Mouse (Mus musculus): ENCODE measurements at regions not wholly inside any gene's neighbourhood (a gene's known extent, or its start where the extent isn't known, plus 50 kb on each side); places are given as distances from the start of the nearest gene placed in this dataset.

DNA sequence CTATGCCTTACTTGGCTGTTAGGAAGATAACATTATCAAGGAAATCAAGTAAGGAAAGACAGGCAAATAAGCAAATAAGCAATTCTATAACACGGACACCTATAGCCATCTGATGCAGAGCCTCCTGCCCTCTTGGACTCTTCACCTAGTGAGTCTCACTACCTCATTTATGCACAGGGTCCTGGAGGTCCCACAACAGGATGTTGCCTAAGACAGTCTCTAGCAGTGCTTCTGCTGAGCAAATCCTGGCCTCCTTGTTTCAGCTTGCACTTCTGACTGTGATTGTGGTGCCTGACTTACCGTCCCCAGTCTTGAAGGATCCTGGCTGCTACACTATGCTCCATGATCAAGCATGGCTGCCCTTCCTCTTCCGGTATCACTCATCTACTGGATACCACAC, 518.5 kb upstream of the Arid1b start:
- no peak for DNase-seq
- TF ChIP-seq POLR2A (IDR thresholded peaks at IDR 0.05; ENCODE audit: borderline replicate concordance, extremely low read depth, low read depth, low read length) = no peak
- no peak for TF ChIP-seq CTCF (IDR thresholded peaks at IDR 0.05; ENCODE audit: insufficient read depth, low read length)
- WGBS = 84% methylated on average over 3 of the region's 3 CpGs
- no peaks in the 10 kb centered on the region for H3K4me1 ChIP-seq (ENCODE audit: control insufficient read depth, insufficient read depth, low read length)
- no peak overlapping the region for H3K4me3 ChIP-seq (replicated peaks; ENCODE audit: extremely low read depth, low read depth, low read length)

DNA sequence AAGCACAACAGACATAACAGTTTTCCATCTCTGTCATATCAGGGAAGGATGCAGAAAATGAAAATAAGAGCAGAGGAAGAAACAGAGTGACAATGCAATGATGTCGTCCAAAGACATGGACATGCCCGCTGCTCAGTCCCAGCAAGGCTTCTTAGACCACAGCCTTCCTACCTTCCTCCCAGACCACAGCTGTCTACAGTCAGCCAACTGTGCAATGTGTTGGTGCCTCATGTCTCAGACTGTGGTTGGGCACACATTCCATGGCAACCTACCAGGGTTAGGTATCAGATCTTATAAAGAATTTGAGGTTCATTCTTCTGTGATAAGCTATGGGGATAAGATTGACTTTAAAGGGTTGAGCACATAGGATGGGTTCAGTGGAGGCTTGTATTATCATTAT, 499.7 kb upstream of the Arid1b start:
- H3K4me1 ChIP-seq (ENCODE audit: control insufficient read depth, insufficient read depth, low read length) = no peaks in the 10 kb centered on the region; the same call in 1 of the 2 replicates
- 89% methylated on average over 2 of the region's 2 CpGs for WGBS
- H3K4me3 ChIP-seq (replicated peaks; ENCODE audit: extremely low read depth, low read depth, low read length) = no peak overlapping the region
- DNase-seq = no peak
- TF ChIP-seq POLR2A (IDR thresholded peaks at IDR 0.05; ENCODE audit: borderline replicate concordance, extremely low read depth, low read depth, low read length) (no peak), CTCF (IDR thresholded peaks at IDR 0.05; ENCODE audit: insufficient read depth, low read length) (no peak)

DNA sequence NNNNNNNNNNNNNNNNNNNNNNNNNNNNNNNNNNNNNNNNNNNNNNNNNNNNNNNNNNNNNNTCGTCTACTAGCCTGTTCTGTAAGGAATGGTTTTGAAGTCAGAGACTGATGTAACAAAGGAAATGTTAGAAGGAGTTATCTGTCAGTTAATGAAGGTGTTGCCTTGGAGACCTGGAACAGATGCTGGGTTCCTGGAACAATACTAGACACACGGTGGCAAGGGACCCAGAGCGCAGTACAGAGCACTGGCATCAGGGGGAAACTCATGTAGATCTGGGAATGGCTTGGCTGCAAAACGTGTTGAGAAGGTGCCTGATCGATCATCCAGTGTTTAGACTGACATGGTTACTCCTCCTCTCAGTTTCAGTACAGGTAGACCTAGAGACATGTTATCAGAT, 493.6 kb upstream of the Arid1b start:
- DNase-seq = no peak
- no peaks in the 10 kb centered on the region; the same call in 1 of the 2 replicates for H3K4me1 ChIP-seq (ENCODE audit: control insufficient read depth, insufficient read depth, low read length)
- WGBS = 69% methylated on average over 5 of the region's 5 CpGs
- no peak for TF ChIP-seq CTCF (IDR thresholded peaks at IDR 0.05; ENCODE audit: insufficient read depth, low read length)
- no peak for TF ChIP-seq POLR2A (IDR thresholded peaks at IDR 0.05; ENCODE audit: borderline replicate concordance, extremely low read depth, low read depth, low read length)
- H3K4me3 ChIP-seq (replicated peaks; ENCODE audit: extremely low read depth, low read depth, low read length) = no peak overlapping the region

DNA sequence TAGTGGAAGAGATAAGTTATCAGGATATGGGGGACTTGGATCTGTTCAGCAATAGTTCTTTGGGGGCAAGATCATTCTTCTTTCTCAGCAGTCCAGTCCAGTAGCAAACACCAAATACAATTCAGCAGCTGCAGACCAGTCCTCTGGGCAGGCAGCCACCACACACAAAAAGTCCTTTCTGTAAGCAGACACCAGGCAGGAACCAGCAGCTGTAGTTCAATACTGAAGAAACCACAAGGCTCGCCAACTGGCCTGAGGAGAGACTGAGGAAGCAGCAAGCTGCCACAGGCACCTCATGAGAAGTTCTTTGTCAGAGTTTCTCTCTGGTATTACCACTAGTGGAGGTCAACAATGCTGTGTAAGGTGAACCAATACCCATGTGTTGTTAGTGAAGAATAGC, 493.1 kb upstream of the Arid1b start:
- TF ChIP-seq POLR2A (IDR thresholded peaks at IDR 0.05; ENCODE audit: borderline replicate concordance, extremely low read depth, low read depth, low read length) (no peak), CTCF (IDR thresholded peaks at IDR 0.05; ENCODE audit: insufficient read depth, low read length) (no peak)
- no peaks in the 10 kb centered on the region; the same call in 1 of the 2 replicates for H3K4me1 ChIP-seq (ENCODE audit: control insufficient read depth, insufficient read depth, low read length)
- DNase-seq = no peak
- H3K4me3 ChIP-seq (replicated peaks; ENCODE audit: extremely low read depth, low read depth, low read length) = no peak overlapping the region
- WGBS = 67% methylated on average over 1 of the region's 1 CpGs

DNA sequence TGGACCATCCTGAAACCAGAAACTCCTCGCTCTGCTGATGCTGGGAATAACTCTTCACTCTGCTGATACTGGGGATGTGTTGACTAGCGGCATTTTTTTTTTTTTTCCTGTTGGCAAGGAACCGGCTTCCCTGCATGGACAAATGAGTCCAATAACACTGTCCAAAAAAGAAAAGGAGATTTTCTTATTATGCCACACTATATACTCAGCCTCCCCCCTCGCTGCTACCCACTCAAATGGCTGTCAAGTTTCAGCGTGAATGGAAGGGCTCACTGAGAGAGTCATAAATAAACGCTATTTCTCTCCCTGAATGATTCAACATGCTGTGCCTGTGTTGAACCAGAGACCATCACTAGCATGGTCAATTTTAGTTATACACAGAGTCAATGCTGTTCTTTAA, 489.2 kb upstream of the Arid1b start:
- no peak for DNase-seq
- Histone ChIP-seq H3K4me3 (replicated peaks; ENCODE audit: extremely low read depth, low read depth, low read length) (no peak overlapping the region), H3K4me1 (ENCODE audit: control insufficient read depth, insufficient read depth, low read length) (no peaks in the 10 kb centered on the region)
- 63% methylated on average over 6 of the region's 6 CpGs for WGBS
- TF ChIP-seq POLR2A (IDR thresholded peaks at IDR 0.05; ENCODE audit: borderline replicate concordance, extremely low read depth, low read depth, low read length) (no peak), CTCF (IDR thresholded peaks at IDR 0.05; ENCODE audit: insufficient read depth, low read length) (no peak)

DNA sequence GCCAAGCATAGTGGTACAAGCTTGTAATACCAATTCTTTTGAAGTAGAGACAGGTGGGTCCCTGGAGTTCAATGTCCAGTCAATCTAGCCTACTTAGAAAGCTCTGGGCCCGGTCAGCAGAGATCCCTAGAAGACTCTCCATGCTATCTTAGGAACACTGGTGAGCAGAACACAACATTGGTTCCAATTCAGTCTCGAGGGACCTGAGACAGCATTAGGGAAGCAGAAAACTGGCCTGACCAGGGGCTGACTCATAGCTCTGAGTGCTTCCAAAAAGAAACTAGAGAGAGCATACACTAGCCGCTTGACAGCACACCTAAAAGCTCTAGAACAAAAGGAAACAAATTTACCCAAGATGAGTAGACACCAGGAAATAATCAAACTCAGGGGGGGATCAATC, 484.6 kb upstream of the Arid1b start:
- no peaks in the 10 kb centered on the region for H3K4me1 ChIP-seq (ENCODE audit: control insufficient read depth, insufficient read depth, low read length)
- 62% methylated on average over 3 of the region's 3 CpGs for WGBS
- TF ChIP-seq CTCF (IDR thresholded peaks at IDR 0.05; ENCODE audit: insufficient read depth, low read length) (no peak), POLR2A (IDR thresholded peaks at IDR 0.05; ENCODE audit: borderline replicate concordance, extremely low read depth, low read depth, low read length) (no peak)
- H3K4me3 ChIP-seq (replicated peaks; ENCODE audit: extremely low read depth, low read depth, low read length) = no peak overlapping the region
- no peak for DNase-seq

DNA sequence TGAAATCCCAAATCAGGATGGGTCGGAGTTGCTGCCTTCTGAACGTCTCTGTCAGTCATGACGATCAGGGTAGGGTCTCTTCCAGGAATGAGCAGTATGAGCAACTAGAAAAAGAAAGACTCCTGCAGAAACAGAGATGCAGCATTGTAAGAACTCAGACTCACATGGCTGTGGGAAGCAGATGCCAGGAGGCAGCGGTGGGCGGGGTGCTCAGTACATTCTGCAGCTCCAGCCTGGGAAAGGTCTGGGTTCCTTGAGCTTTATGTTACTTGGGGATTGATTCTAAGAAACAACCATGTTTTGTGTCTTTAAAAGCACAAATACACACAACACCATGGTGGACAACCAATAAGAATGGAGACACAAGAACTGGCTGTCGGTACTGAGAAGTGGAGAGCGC, 478.0 kb upstream of the Arid1b start:
- TF ChIP-seq CTCF (IDR thresholded peaks at IDR 0.05; ENCODE audit: insufficient read depth, low read length) = no peak
- TF ChIP-seq POLR2A (IDR thresholded peaks at IDR 0.05; ENCODE audit: borderline replicate concordance, extremely low read depth, low read depth, low read length) = no peak
- Histone ChIP-seq H3K4me1 (ENCODE audit: control insufficient read depth, insufficient read depth, low read length) (no peaks in the 10 kb centered on the region), H3K4me3 (replicated peaks; ENCODE audit: extremely low read depth, low read depth, low read length) (no peak overlapping the region)
- no peak for DNase-seq
- WGBS = 84% methylated on average over 7 of the region's 7 CpGs

DNA sequence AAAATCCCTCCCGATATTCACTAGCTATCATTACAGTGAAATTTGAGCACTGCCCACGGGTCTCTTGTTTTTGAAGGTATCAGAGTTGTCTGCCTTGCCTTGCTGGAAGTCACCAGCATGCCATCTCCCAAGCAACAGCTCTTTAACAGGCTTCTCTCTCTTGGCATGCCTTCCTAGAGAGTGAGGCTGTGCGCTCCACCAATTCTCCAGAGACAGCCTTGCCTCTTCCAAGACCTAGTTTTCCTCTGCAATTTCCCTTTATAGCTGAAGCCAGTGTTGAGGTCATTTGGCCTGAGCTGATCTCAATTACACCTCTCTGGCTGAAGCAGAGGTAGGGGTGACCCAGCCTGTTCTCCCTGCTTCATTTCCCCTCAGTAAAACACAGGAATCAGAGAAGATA, 477.3 kb upstream of the Arid1b start:
- Histone ChIP-seq H3K4me1 (ENCODE audit: control insufficient read depth, insufficient read depth, low read length) (no peaks in the 10 kb centered on the region), H3K4me3 (replicated peaks; ENCODE audit: extremely low read depth, low read depth, low read length) (no peak overlapping the region)
- WGBS = 62% methylated on average over 3 of the region's 3 CpGs
- TF ChIP-seq POLR2A (IDR thresholded peaks at IDR 0.05; ENCODE audit: borderline replicate concordance, extremely low read depth, low read depth, low read length) (no peak), CTCF (IDR thresholded peaks at IDR 0.05; ENCODE audit: insufficient read depth, low read length) (no peak)
- DNase-seq = no peak

DNA sequence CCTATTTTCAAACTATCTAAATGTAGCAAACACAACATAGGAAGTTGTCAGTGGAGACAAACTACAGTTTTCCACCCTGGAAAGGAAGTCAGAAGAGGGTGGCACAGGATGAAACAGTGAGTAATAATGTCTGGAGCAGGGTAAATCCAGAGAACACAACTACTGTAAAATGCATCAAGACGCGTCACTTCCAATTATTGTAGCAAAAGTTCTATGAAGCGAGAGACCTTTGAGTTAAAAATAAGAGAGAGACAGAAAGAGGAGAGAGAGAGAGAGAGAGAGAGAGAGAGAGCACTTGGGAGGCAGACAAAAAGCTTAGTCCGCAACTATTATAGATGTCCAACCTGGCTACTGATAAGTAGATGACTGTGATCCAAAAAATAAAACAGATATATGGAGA, 473.1 kb upstream of the Arid1b start:
- no peak for TF ChIP-seq POLR2A (IDR thresholded peaks at IDR 0.05; ENCODE audit: borderline replicate concordance, extremely low read depth, low read depth, low read length)
- no peak for TF ChIP-seq CTCF (IDR thresholded peaks at IDR 0.05; ENCODE audit: insufficient read depth, low read length)
- H3K4me3 ChIP-seq (replicated peaks; ENCODE audit: extremely low read depth, low read depth, low read length) = no peak overlapping the region
- 71% methylated on average over 4 of the region's 4 CpGs for WGBS
- no peak for DNase-seq
- no peaks in the 10 kb centered on the region for H3K4me1 ChIP-seq (ENCODE audit: control insufficient read depth, insufficient read depth, low read length)

DNA sequence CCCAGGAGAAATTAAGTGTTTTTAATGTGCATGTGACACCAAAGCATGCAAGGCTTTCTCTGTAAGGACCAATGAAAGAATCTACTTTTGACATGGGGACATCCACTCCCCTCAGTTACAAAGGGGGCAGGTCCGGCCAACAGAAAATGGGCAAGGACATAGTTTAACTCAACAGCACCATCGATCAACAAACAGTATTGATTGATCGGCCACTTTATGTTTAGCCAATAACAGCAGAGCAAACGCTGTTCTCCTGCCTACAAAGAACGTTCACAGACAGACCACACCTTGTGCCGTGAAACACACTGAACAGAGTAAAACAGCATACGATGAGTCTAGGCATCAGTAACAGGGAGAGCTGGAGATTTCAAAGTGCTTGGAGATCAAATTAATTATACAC, 467.7 kb upstream of the Arid1b start:
- TF ChIP-seq POLR2A (IDR thresholded peaks at IDR 0.05; ENCODE audit: borderline replicate concordance, extremely low read depth, low read depth, low read length) = no peak
- TF ChIP-seq CTCF (IDR thresholded peaks at IDR 0.05; ENCODE audit: insufficient read depth, low read length) = no peak
- DNase-seq = no peak
- Histone ChIP-seq H3K4me3 (replicated peaks; ENCODE audit: extremely low read depth, low read depth, low read length) (no peak overlapping the region), H3K4me1 (ENCODE audit: control insufficient read depth, insufficient read depth, low read length) (no peaks in the 10 kb centered on the region)
- 73% methylated on average over 7 of the region's 7 CpGs for WGBS
